ENCODE assay signal across 8 mouse cellular contexts in the genomic region with DNA sequence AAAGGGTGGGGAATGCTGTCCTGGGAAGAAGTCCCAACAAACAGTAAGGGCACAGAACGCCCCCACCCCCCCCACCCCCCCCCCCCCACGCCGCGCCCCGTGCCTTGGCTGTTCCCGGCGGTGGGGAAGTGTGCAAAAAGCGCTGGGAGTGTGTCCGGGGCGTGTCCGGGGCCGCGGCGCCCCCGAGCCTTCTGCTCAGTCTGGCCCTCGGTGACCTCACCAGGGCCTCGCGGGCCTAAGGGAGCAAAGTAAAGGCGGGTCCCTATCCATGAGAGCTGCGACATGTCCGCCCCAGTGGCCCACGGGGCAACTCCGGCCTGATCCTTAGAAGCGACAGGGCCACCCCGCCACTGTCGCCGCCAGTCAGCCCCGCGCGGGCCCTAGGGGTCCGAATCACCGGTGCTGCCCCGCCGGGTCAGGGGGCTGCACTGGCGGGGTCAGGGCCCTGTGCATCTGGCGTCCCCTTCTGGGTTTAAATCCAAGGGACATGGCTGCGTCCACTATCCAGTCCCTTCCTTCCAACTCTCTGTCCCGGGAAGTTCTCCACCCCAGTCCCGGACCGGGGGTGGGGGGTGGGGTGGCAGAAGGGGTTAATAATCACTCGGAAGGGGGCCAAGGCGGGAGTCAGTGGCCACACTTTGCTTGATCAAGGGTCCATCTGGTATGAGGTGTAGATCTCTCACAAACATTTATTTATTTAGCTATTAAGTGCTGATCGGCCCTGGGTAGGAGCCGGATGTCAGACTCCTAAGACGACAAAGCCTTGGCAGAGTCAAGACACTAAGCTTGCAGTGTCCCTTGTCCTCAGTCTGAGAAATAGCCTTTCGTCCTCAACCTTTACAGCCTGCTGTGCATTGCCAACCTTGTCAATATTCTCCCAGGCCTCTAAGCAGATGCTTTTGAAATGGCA. TPM values are rescaled to one million over a fixed set of nuclear protein-coding genes. Genes with fewer than 3 reads are reported as not detected.
A peak's percentile ranks its signal among the peaks of the same experiment; 100 is the strongest.
DNase-seq lines count a peak whose midpoint lies in the region; ATAC-seq and TF ChIP-seq lines count a peak whose summit lies in the region.

A gene (minus strand): TSS at position 14 of the 910 bp plus-strand sequence.

- peak; percentile 55 for ATAC-seq in forebrain, embryonic 14.5 days
- ATAC-seq in lung, embryonic 16.5 days (ENCODE audit: low read depth), result peak; percentile 75

- H3K4me3 ChIP-seq in ES-E14 (ENCODE audit: insufficient read depth in 1 of 2, low read depth in 1 of 2, low read length in 2 of 2, poor library complexity in 1 of 2, severe bottlenecking in 1 of 2), result peak within 1 kb of the TSS; percentile 72 to 99
- H3K4me3 ChIP-seq in forebrain, embryonic 14.5 days (ENCODE audit: low read depth, low read length), result peak within 1 kb of the TSS; percentile 76
- H3K4me3 ChIP-seq in lung, embryonic 16.5 days (ENCODE audit: low read length), result peak within 1 kb of the TSS; percentile 90
- peak within 1 kb of the TSS; percentile 94 for H3K4me3 ChIP-seq in olfactory bulb, adult 2 months (ENCODE audit: insufficient read depth, low read depth, low read length)

- H3K27ac ChIP-seq in ES-E14 (ENCODE audit: insufficient read depth, low read depth, low read length, poor library complexity, severe bottlenecking), result peak within 1 kb of the TSS; percentile 89
- peak within 1 kb of the TSS; percentile 74 for H3K27ac ChIP-seq in forebrain, embryonic 14.5 days (ENCODE audit: low read depth, low read length)
- H3K27ac ChIP-seq in lung, embryonic 16.5 days (ENCODE audit: low read length), result peak within 1 kb of the TSS; percentile 100
- peak within 1 kb of the TSS; percentile 65 for H3K27ac ChIP-seq in olfactory bulb, adult 2 months (ENCODE audit: insufficient read depth, low read depth, low read length)

- DNase-seq in ES-E14 (ENCODE audit: low read depth, low spot score), result no peak
- DNase-seq in c-Kit-positive CD71-positive TER-119-negative erythroid progenitor cells, embryonic 14.5 days (ENCODE audit: low read depth), result peak; percentile 51
- no peak for DNase-seq in forebrain, embryonic 14.5 days (ENCODE audit: low spot score)
- DNase-seq in heart, postnatal 36 days, result peak; percentile 83 to 87
- peak; percentile 19 to 26 for DNase-seq in layer of hippocampus, adult 8-10 months (ENCODE audit: low spot score in 2 of 2)
- DNase-seq in thymus, postnatal 36 days, result peak; percentile 14 to 28

- in situ Hi-C loops in ES-E14 (cut with MboI; ENCODE audit: low sequenced_read_pairs in 2 of 2, unreplicated experiment in 2 of 2), result no loop called here

- peak within 1 kb of the TSS; percentile 97 for H3K9ac ChIP-seq in ES-E14 (ENCODE audit: insufficient read depth, low read depth, low read length, poor library complexity, severe bottlenecking)
- peak within 1 kb of the TSS; percentile 81 for H3K9ac ChIP-seq in forebrain, embryonic 14.5 days (ENCODE audit: low read length)
- peak within 1 kb of the TSS; percentile 97 for H3K9ac ChIP-seq in lung, embryonic 16.5 days (ENCODE audit: low read length)

- H3K36me3 ChIP-seq in ES-E14 (ENCODE audit: control insufficient read depth, insufficient read depth, low read length, poor library complexity, severe bottlenecking), result no peaks in the 10 kb centered on the region
- H3K36me3 ChIP-seq in forebrain, embryonic 14.5 days (ENCODE audit: control insufficient read depth, insufficient read depth, low read length), result no peaks in the 10 kb centered on the region
- no peaks in the 10 kb centered on the region for H3K36me3 ChIP-seq in lung, embryonic 16.5 days (ENCODE audit: control insufficient read depth, insufficient read depth, low read length)

- H3K9me3 ChIP-seq in ES-E14 (ENCODE audit: control insufficient read depth, insufficient read depth, low read depth, low read length), result no peaks in the 10 kb centered on the region
- H3K9me3 ChIP-seq in forebrain, embryonic 14.5 days (replicated peaks; ENCODE audit: control insufficient read depth, low read length), result no peaks in the 10 kb centered on the region
- no peaks in the 10 kb centered on the region for H3K9me3 ChIP-seq in lung, embryonic 16.5 days (ENCODE audit: control insufficient read depth, low read length)

- intact Hi-C loops in heart, postnatal 36 days (cut with DNase I), result loop anchor here (1.0 to 5.0 kb wide), 3 partner anchors 19 to 279 kb away; a partner anchor contains a TSS

- no peaks in the 10 kb centered on the region for H3K27me3 ChIP-seq in forebrain, embryonic 14.5 days (replicated peaks; ENCODE audit: control insufficient read depth, insufficient read depth, low read length)
- H3K27me3 ChIP-seq in lung, embryonic 16.5 days (ENCODE audit: control insufficient read depth, insufficient read depth, low read depth, low read length), result no peaks in the 10 kb centered on the region

- WGBS in forebrain, embryonic 14.5 days, result under 1% methylated on average over 38 of the region's 46 CpGs
- WGBS in lung, embryonic 16.5 days, result under 1% methylated on average over 41 of the region's 46 CpGs
- WGBS in olfactory bulb, adult 2 months, result 11% methylated on average over 42 of the region's 46 CpGs

- peaks cover 6 to 23% of the 10 kb centered on the region in 2 experiments for H3K4me1 ChIP-seq in ES-E14 (ENCODE audit: control insufficient read depth in 2 of 2, insufficient read depth in 2 of 2, low read length in 2 of 2, poor library complexity in 1 of 2)
- H3K4me1 ChIP-seq in forebrain, embryonic 14.5 days (ENCODE audit: control insufficient read depth, insufficient read depth, low read length), result peaks cover 5% of the 10 kb centered on the region; the same call in 1 of the 2 replicates
- H3K4me1 ChIP-seq in lung, embryonic 16.5 days (replicated peaks; ENCODE audit: control insufficient read depth, insufficient read depth, low read length), result peaks cover 28% of the 10 kb centered on the region
- peaks cover 18% of the 10 kb centered on the region for H3K4me1 ChIP-seq in olfactory bulb, adult 2 months (ENCODE audit: control insufficient read depth, insufficient read depth, low read length)

- peak within 1 kb of the TSS; percentile 77 for H3K4me2 ChIP-seq in forebrain, embryonic 14.5 days (ENCODE audit: low read length)
- peak within 1 kb of the TSS; percentile 90 for H3K4me2 ChIP-seq in lung, embryonic 16.5 days (ENCODE audit: low read depth, low read length)

- TF ChIP-seq POLR2A in olfactory bulb, adult 2 months (IDR thresholded peaks at IDR 0.05; ENCODE audit: insufficient read depth, low read depth, low read length), result no peak

- TF ChIP-seq CTCF in olfactory bulb, adult 2 months (IDR thresholded peaks at IDR 0.05; ENCODE audit: insufficient read depth, low read depth, low read length), result no peak

TF ChIP-seq in ES-E14, 5 proteins besides CTCF, POLR2A, EP300 and RAD21:
- TF ChIP-seq CHD2 (IDR thresholded peaks at IDR 0.05; ENCODE audit: low read depth, low read length) (no peak), ZC3H11A (IDR thresholded peaks at IDR 0.05; ENCODE audit: borderline replicate concordance, low read depth, low read length) (no peak), MAFK (IDR thresholded peaks at IDR 0.05; ENCODE audit: insufficient read depth, low read depth, low read length) (no peak), ZNF384 (IDR thresholded peaks at IDR 0.05; ENCODE audit: low read depth, low read length) (no peak), HCFC1 (IDR thresholded peaks at IDR 0.05; ENCODE audit: borderline replicate concordance, insufficient read depth, low read length) (no peak)
TF ChIP-seq in ES-E14: peak in this region for 0.

RNA-seq across cellular contexts. Expression of the gene that starts here (rescaled TPM):
- 13.3 and 19.6 TPM in 2 replicates for total RNA-seq in ES-E14 (2012; rRNA removed)
- polyA plus RNA-seq in forebrain, embryonic 14.5 days (2014; fragmentation: Nextera tagmentation; extraction: Ambion mirVana), result 3.0 and 3.8 TPM in 2 replicates
- 10 to 100 TPM; 26.1 to 28.3 TPM for total RNA-seq in heart, postnatal 36 days (2021)
- total RNA-seq in layer of hippocampus, adult 8-10 months (2022), result 10 to 100 TPM; 23.4 to 25.9 (median 24.6) TPM
- 12.6 and 12.9 TPM in 2 replicates for polyA plus RNA-seq in lung, embryonic 16.5 days (2015; fragmentation: Nextera tagmentation; extraction: Ambion mirVana)
- not detected in 2 replicates for polyA plus RNA-seq in olfactory bulb, adult 2 months (2012; ENCODE audit: insufficient read depth, insufficient read length, low replicate concordance, missing spikeins)

Comparison
In these comparisons a context has a peak if more than half of its experiments do, and no peak if none do; other contexts are left out.
1. DNase-seq: peak in c-Kit-positive CD71-positive TER-119-negative erythroid progenitor cells, embryonic 14.5 days (single experiment), heart, postnatal 36 days (2 of 2), layer of hippocampus, adult 8-10 months (2 of 2) and thymus, postnatal 36 days (2 of 2); none in ES-E14 (single experiment) and forebrain, embryonic 14.5 days (single experiment).
2. Peak in every context shown above with its lines, with median percentiles within 50 percentile points of each other: H3K27ac ChIP-seq, H3K4me3 ChIP-seq and H3K9ac ChIP-seq.